Mouse (Mus musculus): ENCODE data around the gene Rev3l. TPM values are rescaled to one million over a fixed set of nuclear protein-coding genes. Genes with fewer than 3 reads are reported as not detected.

The Rev3l gene
- polyA plus RNA-seq (2012; rRNA removed), result 48.3 and 53.1 TPM in 2 replicates

GRCm38 (mm10) chr10:39731736-39732265 is at the start of gene Rev3l:
Rev3l (plus strand) TSS chr10:39732118.
- peak; percentile 87 for DNase-seq (ENCODE audit: low spot score)

GRCm38 (mm10) chr10:39682556-39682955 is 49.4 kb upstream of the Rev3l start:
- no peak for DNase-seq (ENCODE audit: low spot score)

- DNase-seq (ENCODE audit: low spot score), result no peak
Observed at GRCm38 (mm10) chr10:39683481-39683880, 48.4 kb upstream of the Rev3l start.

GRCm38 (mm10) chr10:39686811-39687210 is 45.1 kb upstream of the Rev3l start:
- DNase-seq (ENCODE audit: low spot score), result no peak

GRCm38 (mm10) chr10:39687851-39688250 is 44.1 kb upstream of the Rev3l start:
- no peak for DNase-seq (ENCODE audit: low spot score)

GRCm38 (mm10) chr10:39691351-39692064 is 40.4 kb upstream of the Rev3l start:
- DNase-seq (ENCODE audit: low spot score), result no peak

- no peak for DNase-seq (ENCODE audit: low spot score)
Observed at GRCm38 (mm10) chr10:39692152-39692551, 39.8 kb upstream of the Rev3l start.

- DNase-seq (ENCODE audit: low spot score), result no peak
Observed at GRCm38 (mm10) chr10:39707717-39708510, 24.0 kb upstream of the Rev3l start.

GRCm38 (mm10) chr10:39716936-39717335 is 15.0 kb upstream of the Rev3l start:
- no peak for DNase-seq (ENCODE audit: low spot score)

GRCm38 (mm10) chr10:39730976-39731735 is 762 bp upstream of the Rev3l start:
- peak; percentile 85 for DNase-seq (ENCODE audit: low spot score)

- peak; percentile 79 for DNase-seq (ENCODE audit: low spot score)
Observed at GRCm38 (mm10) chr10:39732266-39733100, 565 bp downstream of the Rev3l start.

GRCm38 (mm10) chr10:39733101-39733399 is 1.1 kb downstream of the Rev3l start:
- DNase-seq (ENCODE audit: low spot score), result no peak

GRCm38 (mm10) chr10:39733421-39733930 is 1.6 kb downstream of the Rev3l start:
- no peak for DNase-seq (ENCODE audit: low spot score)

GRCm38 (mm10) chr10:39736187-39736586 is 4.3 kb downstream of the Rev3l start:
- DNase-seq (ENCODE audit: low spot score), result no peak

- DNase-seq (ENCODE audit: low spot score), result no peak
Observed at GRCm38 (mm10) chr10:39742057-39742456, 10.1 kb downstream of the Rev3l start.

- no peak for DNase-seq (ENCODE audit: low spot score)
Observed at GRCm38 (mm10) chr10:39764752-39765151, 32.8 kb downstream of the Rev3l start.

GRCm38 (mm10) chr10:39766702-39767101 is 34.8 kb downstream of the Rev3l start:
- DNase-seq (ENCODE audit: low spot score), result no peak

GRCm38 (mm10) chr10:39772259-39772658 is 40.3 kb downstream of the Rev3l start:
- no peak for DNase-seq (ENCODE audit: low spot score)

GRCm38 (mm10) chr10:39773940-39774726 is 42.2 kb downstream of the Rev3l start:
- DNase-seq (ENCODE audit: low spot score), result no peak

- no peak for DNase-seq (ENCODE audit: low spot score)
Observed at GRCm38 (mm10) chr10:39776927-39777326, 45.0 kb downstream of the Rev3l start.
